Mouse (Mus musculus) lung, postnatal 0 days (tissue): ENCODE results near the gene Pigw. TPM values are rescaled to one million over a fixed set of nuclear protein-coding genes. Genes with fewer than 3 reads are reported as not detected.

Experiments used
- ATAC-seq: fragments of 200-750 bp; cut with Nextera tagmentation; 2 replicates; pipeline ENCODE4 v1.8.0; 2017; ENCODE audit warnings: moderate library complexity
- DNase-seq: peaks from one replicate; pipeline ENCODE4 v3.0.0-alpha.2; 2016; ENCODE audit warnings: low spot score
- H3K27ac ChIP-seq: fragments of 300-500 bp; sonication (generic); 2 replicates; pipeline ENCODE4 v1.5.1; 2014; ENCODE audit warnings: antibody characterized with exemption, mild to moderate bottlenecking, low read length, mixed read lengths
- H3K27me3 ChIP-seq: fragments of 300-500 bp; sonication (generic); replicated peaks from 2 replicates; pipeline ENCODE4 v1.6.1; 2014; ENCODE audit warnings: low read length, mixed read lengths; ENCODE audit not compliant: insufficient read depth
- H3K36me3 ChIP-seq: fragments of 300-500 bp; sonication (generic); 2 replicates; pipeline ENCODE4 v1.6.1; 2014; ENCODE audit warnings: low read length, mixed read lengths; ENCODE audit not compliant: insufficient read depth
- H3K4me1 ChIP-seq: fragments of 300-500 bp; sonication (generic); 2 replicates; pipeline ENCODE4 v1.6.1; 2014; ENCODE audit warnings: antibody characterized with exemption, low read depth, low read length, mixed read lengths; ENCODE audit not compliant: insufficient read depth
- H3K4me2 ChIP-seq: fragments of 300-500 bp; sonication (generic); replicated peaks from 2 replicates; pipeline ENCODE4 v1.6.1; 2014; ENCODE audit warnings: low read depth, mild to moderate bottlenecking, low read length, moderate library complexity, mixed read lengths
- H3K4me3 ChIP-seq: fragments of 300-500 bp; sonication (generic); 2 replicates; pipeline ENCODE4 v1.5.1; 2014; ENCODE audit warnings: low read depth, low read length
- H3K9ac ChIP-seq: fragments of 300-500 bp; sonication (generic); replicated peaks from 2 replicates; pipeline ENCODE4 v1.6.1; 2014; ENCODE audit warnings: low read depth, mild to moderate bottlenecking
- H3K9me3 ChIP-seq: fragments of 300-500 bp; sonication (generic); 2 replicates; pipeline ENCODE4 v1.6.1; 2016; ENCODE audit warnings: low read length, mixed read lengths
- CTCF ChIP-seq: IDR thresholded peaks from 2 replicates; pipeline ENCODE4 v1.5.1; 2016; ENCODE audit warnings: antibody characterized with exemption, mild to moderate bottlenecking
- EP300 ChIP-seq: IDR thresholded peaks from 2 replicates; pipeline ENCODE4 v1.6.1; 2016; ENCODE audit warnings: antibody characterized with exemption, mild to moderate bottlenecking, control low read depth
- WGBS: fragments of 180-500 bp; shearing (Covaris S2); extraction: QIAGEN DNeasy Blood & Tissue Kit; methylation state at CpG from one replicate; pipeline ENCODE4 v1.1.7; 2014; 5-methylcytosine and 5-hydroxymethylcytosine counted together
- microRNA-seq: library from miRNA; unstranded; fragments of <30 nt; microRNA quantifications from one replicate; pipeline ENCODE4, GENCODE M21; 2016
- polyA plus RNA-seq: library from polyadenylated mRNA; unstranded; fragments of >200 nt; fragmentation: Nextera tagmentation; extraction: Ambion mirVana; gene quantifications from 2 replicates; pipeline ENCODE4 v1.2.1, GENCODE M21; 2015

Gene Pigw
- polyA plus RNA-seq, 1 experiment from 2014 or later = 1.1 TPM

GRCm38 (mm10) chr11:84828516-84829399 is 51.3 kb downstream of the Pigw start, which contains the start of gene Dhrs11:
Gene Dhrs11 (minus strand): TSS chr11:84828994.
- 2% methylated on average over 54 of the region's 62 CpGs for WGBS
- Histone ChIP-seq H3K27ac (peak within 1 kb of the TSS; percentile 75), H3K36me3 (peaks cover 1% of the 10 kb centered on the region; the same call in 1 of the 2 replicates), H3K9ac (peak within 1 kb of the TSS; percentile 62), H3K9me3 (no peaks in the 10 kb centered on the region), H3K4me1 (peaks cover 5% of the 10 kb centered on the region; the same call in 1 of the 2 replicates), H3K27me3 (no peaks in the 10 kb centered on the region), H3K4me3 (peak within 1 kb of the TSS; percentile 83), H3K4me2 (peak within 1 kb of the TSS; percentile 94)
- TF ChIP-seq EP300 (no peak), CTCF (no peak)
- DNase-seq (peak; percentile 93), ATAC-seq (peak; percentile 97)

- Histone ChIP-seq H3K27ac (no peak overlapping the region; the same call in 1 of the 2 replicates), H3K36me3 (no peaks in the 10 kb centered on the region; the same call in 1 of the 2 replicates), H3K9me3 (no peaks in the 10 kb centered on the region), H3K27me3 (no peaks in the 10 kb centered on the region), H3K4me2 (peak overlapping the region; percentile 94), H3K9ac (peak overlapping the region; percentile 62; the same call in 1 of the 2 replicates), H3K4me1 (peaks cover 5% of the 10 kb centered on the region; the same call in 1 of the 2 replicates), H3K4me3 (peak overlapping the region; percentile 83)
- TF ChIP-seq EP300 = no peak
- no peak for TF ChIP-seq CTCF
- ATAC-seq (no peak), DNase-seq (no peak)
- 39% methylated on average over 3 of the region's 3 CpGs for WGBS
Measured at GRCm38 (mm10) chr11:84827901-84828503, 52.1 kb downstream of the Pigw start.

GRCm38 (mm10) chr11:84827492-84827891 is 52.6 kb downstream of the Pigw start:
- no peak overlapping the region for H3K4me3 ChIP-seq
- no peaks in the 10 kb centered on the region for H3K9me3 ChIP-seq
- peaks cover 5% of the 10 kb centered on the region; the same call in 1 of the 2 replicates for H3K4me1 ChIP-seq
- TF ChIP-seq CTCF (no peak), EP300 (no peak)
- no peak overlapping the region for H3K9ac ChIP-seq
- no peaks in the 10 kb centered on the region for H3K27me3 ChIP-seq
- no peak overlapping the region for H3K27ac ChIP-seq
- H3K36me3 ChIP-seq = no peaks in the 10 kb centered on the region; the same call in 1 of the 2 replicates
- no peak for ATAC-seq
- H3K4me2 ChIP-seq = no peak overlapping the region
- DNase-seq = no peak

Small RNA genes within 50 kb of the gene (microRNA-seq; reads per million reads assigned to microRNA genes)
- not detected for gene Gm23564

Other genes starting within 250 kb of the Pigw start
- 5.3 and 6.5 TPM in 2 replicates for gene Mrm1, start 60.8 kb downstream of the Pigw start, polyA plus RNA-seq
- gene Dhrs11, start 51.3 kb downstream of the Pigw start, polyA plus RNA-seq = 9.1 and 9.3 TPM in 2 replicates
- 56.4 and 57.3 TPM in 2 replicates for gene Ggnbp2, start 9.5 kb downstream of the Pigw start, polyA plus RNA-seq
- 2.6 and 3.3 TPM in 2 replicates for gene Myo19, start 137 bp downstream of the Pigw start, polyA plus RNA-seq
- gene Znhit3, start 36.1 kb upstream of the Pigw start, polyA plus RNA-seq = 24.1 and 27.5 TPM in 2 replicates
- 172 and 190 TPM in 2 replicates for gene Car4, start 77.5 kb upstream of the Pigw start, polyA plus RNA-seq